Mouse (Mus musculus): ENCODE results near the gene Ckm. TPM values are rescaled to one million over a fixed set of nuclear protein-coding genes. Genes with fewer than 3 reads are reported as not detected.

The Ckm gene
- total RNA-seq (2021) = 0.74 and 0.79 TPM in 2 replicates
- long read RNA-seq, experiment 1, transcript Ckm-203 (8 exons, 2,742 nt) = major isoform, 22 of 25 reads
- long read RNA-seq, experiment 1, partial matches to known transcripts = 3 of 25 reads
- long read RNA-seq, experiment 1, other reads (novel, unspliced or antisense) = 0 of 25 reads
- long read RNA-seq, experiment 2 = 0 reads

- DNase-seq = no peak
These were observed at the start of gene Ckm for GRCm38 (mm10) chr7:19404476-19404875. Gene Ckm, plus strand, starts transcription at chr7:19404776.

DNA sequence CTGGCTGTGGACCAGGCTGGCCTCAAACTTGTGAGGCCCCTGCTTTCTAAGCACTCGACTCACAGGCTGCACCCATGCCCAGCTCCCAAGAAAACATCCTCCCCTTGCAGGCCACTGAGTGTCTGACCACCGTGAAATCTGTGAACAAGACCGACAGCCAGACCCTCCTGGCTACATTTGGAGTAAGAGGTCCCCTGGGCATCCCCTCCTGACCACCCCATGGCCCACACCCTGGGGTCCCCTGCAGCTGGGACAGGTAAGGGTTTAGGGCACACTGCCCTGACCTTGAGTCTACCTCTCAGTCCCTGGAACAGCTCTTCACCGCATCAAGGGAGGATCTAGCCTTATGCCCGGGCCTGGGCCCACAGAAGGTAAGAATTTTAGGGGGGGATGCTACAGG lies 49.6 kb upstream of the Ckm start:
- DNase-seq = no peak

DNA sequence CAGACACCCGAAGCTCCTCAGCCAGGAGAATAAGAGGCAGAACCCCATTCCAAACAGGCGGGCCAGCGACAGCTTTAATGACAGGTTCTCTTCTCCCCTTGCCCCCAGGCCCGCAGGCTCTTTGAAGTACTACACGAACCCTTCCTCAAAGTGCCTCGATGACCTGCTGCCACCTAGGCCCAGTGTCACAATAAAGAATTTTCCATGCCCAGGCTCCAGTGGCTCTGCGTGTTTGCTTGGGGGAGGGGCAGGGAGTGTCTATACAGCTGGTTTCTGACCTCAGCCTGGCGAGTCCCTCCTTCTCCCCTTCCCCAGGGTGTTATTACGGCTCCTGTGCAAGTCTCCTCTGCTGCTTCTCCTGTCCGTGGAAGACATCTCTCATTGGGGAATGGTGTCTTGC lies 48.3 kb upstream of the Ckm start:
- no peak for DNase-seq

GRCm38 (mm10) chr7:19357381-19358375 lies 46.9 kb upstream of the Ckm start:
- no peak for DNase-seq

DNA sequence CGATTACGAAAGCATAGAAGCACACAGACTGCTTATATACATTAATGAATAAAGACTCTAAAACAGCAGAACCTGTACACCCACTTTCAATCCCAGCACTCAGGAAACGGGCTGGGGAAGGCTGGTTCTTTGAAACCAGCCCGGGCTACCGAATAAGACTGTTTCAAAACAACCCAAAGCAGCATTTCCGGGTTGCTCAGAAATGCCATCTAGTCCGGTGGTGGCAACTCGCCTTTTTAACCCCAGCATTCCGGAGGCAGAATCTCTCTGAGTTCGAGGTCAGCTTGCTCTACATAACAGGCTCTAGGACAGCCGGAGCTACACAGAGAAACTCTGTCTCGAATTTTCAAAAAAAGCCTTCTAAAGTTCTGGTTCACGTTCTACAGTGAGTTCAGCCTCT lies 45.9 kb upstream of the Ckm start:
- DNase-seq = no peak

DNA sequence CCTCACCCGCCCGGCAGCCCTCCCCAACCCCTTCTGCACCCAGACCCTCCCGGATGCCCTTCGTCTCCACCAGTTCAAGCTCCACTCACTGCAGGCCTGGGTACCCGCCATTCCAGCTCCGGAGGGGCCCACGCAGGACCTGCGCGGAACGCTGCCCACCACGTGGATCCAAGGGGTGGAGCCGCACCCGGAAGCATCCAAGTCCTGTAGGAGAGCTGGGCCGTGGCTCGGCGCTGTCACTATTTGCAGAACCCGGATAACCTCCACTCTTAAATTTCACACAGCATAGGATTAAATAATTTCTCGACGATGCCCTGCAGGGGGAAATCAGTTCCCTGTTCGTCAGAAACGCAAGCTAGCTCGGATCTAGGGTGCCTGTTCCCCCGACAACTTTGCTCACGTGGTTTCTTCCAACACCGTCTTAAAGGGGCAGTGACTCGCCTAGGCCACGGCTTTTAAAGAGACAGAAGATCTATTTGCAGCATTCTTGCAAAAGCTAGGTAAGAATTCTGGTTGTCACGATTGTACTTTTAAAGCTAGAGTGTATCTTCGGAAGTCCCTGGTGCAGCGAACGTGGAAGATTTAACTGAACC lies 45.2 kb upstream of the Ckm start, which contains the start of the genes Cd3eap and Ppp1r13l:
Cd3eap (minus strand) TSS at position 185 of the 593 bp plus-strand sequence.
Ppp1r13l (plus strand) TSS at position 451 of the 593 bp plus-strand sequence.
- peak; percentile 92 for DNase-seq

GRCm38 (mm10) chr7:19359892-19360641 lies 44.5 kb upstream of the Ckm start:
- DNase-seq = peak; percentile 83

DNA sequence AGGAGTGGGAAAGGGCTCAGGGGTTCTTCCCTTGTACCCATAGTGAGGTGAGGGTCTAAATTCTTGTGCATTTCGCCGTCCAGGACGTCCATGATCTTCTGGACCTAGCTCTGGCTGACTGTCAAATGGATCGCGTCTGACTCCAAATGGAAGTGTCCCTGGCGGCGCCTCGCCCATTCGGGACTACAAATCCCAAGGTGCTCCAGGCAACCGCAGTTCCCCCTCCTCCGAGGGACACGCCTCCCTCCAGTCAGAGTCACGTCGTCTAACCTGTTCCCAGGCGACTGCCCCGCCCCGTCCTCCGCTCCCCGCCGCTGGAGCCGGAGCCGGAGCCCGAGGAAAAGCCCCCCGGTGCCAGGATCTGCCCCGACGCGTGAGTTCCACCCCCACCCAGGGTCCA lies 43.6 kb upstream of the Ckm start:
- peak; percentile 95 for DNase-seq

DNA sequence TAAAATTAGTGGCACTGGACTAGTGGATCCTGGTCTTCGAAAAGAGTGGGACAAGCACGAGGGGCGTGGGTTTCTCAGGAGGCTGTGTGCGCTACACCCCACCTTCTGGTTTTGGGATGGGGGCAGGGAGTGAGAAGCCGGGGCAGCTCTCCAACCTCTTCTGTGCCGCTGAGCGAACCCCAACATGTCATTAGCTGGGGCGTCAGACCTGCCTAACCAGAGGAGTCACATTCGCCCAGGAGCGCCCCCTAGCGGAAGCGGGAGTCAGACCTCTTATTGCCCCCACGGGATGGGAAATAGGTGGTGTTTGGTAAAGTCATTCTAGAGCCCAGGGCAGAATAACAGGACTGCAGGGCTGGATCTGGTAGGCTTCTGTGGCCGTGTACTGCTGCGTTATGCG lies 42.9 kb upstream of the Ckm start:
- peak; percentile 89 for DNase-seq

DNA sequence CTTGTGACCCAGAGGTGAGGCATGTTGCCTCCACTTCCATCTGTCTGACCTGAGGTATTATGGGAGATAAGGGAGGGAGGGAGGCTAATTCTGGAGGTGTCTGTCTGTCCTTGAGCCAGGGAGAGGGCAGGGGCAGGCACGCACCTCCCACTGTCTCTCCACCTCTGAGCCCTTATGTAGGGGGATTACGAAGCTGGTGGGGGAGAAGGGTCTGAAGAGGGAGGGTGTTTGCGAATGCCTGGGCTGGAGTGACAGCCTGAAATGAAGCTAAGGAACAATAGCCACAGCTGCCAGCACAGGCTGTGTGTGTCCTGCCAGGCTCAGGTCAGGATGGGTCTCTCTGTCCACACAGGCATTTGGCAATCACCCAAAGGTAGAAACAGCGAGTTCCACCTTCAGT lies 42.3 kb upstream of the Ckm start:
- DNase-seq = no peak

GRCm38 (mm10) chr7:19363881-19364280 lies 40.7 kb upstream of the Ckm start:
- DNase-seq = peak; percentile 84

- no peak for DNase-seq
These were observed 39.2 kb upstream of the Ckm start for GRCm38 (mm10) chr7:19365376-19365775.

GRCm38 (mm10) chr7:19368380-19368779 lies 36.2 kb upstream of the Ckm start:
- peak; percentile 85 for DNase-seq

DNA sequence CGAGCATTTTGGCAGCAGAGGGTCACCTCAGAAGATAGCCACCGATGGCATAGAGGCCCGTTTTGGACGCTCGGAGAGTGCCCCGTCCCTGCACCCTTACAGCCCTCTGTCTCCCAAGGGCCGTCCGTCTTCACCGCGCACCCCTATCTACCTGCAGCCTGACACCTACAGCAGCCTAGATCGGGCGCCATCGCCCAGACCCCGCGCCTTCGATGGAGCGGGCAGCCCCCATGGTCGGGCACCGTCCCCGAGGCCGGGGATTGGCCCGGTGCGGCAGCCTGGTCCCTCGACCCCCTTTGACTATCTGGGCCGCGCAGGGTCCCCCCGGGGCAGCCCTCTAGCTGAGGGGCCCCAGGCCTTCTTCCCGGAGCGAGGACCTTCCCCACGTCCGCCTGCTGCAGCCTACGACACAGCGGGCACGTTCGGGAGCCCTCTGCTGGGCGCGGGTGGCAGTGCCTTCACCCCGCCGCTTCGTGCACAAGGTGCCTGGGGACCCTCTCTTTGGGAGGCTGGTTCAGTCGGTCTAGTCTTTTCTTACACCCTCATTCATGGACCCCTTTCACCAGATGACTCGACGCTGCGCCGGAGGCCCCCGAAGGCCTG lies 34.7 kb upstream of the Ckm start:
- DNase-seq = peak; percentile 72

DNA sequence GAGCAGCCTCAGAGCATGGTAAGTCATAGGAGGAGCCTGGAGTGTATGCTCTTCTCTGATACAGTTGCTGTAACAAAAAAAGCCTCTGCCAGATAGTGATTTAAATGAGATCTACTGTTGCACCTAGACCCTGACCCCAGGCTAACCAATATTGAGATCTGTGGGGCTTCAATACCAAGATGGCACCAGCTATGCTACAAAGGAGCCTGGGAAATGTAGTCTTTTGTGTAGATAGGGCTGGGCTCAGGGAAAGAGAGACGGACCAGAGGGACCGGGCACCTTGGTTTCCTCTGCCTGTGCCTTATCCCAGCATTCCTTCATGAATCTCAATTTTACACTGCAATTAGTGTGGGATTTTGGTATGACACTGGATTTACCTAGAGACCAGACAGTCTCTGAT lies 31.2 kb upstream of the Ckm start:
- no peak for DNase-seq

- DNase-seq = no peak
These were observed 29.2 kb upstream of the Ckm start for GRCm38 (mm10) chr7:19375368-19375767.

- no peak for DNase-seq
These were observed 28.6 kb upstream of the Ckm start for GRCm38 (mm10) chr7:19376019-19376418.

DNA sequence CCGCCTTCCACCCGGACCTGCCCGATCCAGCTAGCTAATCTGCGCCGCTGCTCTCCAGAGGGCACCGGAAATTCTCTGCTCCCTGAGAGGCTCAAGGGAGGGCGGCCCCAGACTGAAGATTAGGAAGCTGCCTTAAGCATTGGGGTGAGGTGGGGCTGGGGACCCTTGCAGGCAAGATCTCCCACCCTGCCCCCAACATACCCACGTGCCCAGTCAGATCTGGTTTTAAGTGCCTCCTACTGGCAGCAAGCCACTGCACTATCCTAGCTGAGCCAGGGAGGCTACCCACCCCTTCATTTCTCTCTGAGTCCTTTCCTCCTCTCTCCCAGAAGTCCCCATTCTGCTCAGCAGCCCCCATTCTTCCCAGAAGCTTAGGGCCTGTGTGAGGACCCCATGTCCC lies 26.5 kb upstream of the Ckm start:
- no peak for DNase-seq

DNA sequence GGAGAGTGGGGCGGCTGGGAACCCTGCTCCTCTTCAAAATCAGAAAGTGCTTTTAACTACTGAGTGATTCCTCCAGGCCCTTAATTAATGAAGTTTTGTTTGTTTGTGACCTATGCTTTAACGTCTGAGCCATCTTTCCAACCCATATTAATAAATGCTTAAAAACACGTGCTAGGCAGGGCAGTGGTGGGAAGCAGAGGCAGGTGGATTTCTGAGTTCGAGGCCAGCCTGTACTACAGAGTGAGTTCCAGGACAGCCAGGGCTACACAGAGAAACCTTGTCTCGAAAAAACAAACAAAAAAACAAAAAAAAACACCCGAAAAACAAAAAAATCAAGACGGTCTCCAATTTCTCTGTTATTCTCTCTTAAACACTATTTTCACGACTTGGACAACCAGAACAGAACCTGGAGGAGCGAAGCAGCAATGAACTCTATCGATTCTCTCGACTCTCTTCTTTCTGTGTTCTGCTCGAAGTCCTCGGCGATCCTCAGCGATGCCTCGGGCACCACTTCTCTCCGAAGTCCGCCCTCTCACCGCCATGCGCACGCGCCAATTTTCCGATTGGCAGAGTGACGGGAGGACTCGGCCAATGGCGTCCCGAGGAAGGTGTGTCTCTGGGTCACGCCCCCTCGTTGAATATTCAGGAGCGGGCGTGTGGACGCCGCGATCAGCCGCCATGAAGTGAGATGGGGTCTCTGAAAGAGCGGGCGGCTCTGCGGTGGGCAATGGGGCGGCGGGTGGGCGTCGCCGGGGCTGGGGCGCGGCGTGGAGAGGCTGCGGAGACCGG lies 23.0 kb upstream of the Ckm start, which contains the start of gene Ercc2:
Ercc2 (plus strand) TSS at position 634 of the 789 bp plus-strand sequence.
- peak; percentile 100 for DNase-seq

DNA sequence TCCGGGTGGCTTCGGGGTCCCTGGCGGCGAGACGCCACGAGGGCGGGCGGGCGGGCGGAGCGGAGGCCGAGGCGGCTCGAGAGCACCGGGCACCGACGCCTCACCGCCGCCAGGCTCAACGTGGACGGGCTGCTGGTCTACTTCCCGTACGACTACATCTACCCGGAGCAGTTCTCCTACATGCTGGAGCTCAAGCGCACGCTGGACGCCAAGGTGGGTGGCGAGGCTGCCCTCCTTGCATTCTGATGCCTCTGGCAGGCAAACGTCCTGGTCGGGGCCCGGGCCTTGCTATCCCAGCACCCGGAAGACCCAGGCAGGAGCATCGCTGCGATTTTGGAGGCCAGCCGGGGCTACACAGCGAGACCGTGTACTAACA lies 22.4 kb upstream of the Ckm start:
- peak; percentile 54 for DNase-seq

DNA sequence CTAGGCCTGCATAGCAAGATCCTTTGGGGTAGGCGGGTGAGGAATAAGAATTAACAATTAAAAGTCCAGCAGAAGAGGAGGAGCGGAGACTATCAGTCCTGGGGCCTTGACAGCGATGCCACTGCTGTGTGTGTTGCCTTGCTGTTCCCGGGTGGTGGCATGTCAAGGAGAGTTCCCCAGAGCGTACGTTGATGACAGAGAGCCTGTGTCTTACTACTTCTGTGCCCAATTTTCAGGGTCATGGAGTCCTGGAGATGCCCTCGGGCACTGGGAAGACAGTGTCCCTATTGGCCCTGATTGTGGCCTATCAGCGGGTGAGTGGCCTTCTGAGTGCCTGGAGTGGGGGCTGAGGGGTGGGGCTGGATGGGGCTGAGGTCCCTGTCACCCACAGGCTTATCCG lies 20.9 kb upstream of the Ckm start:
- DNase-seq = peak; percentile 49
